Mouse (Mus musculus): ENCODE measurements at regions not wholly inside any gene's neighbourhood (a gene's known extent, or its start where the extent isn't known, plus 50 kb on each side); places are given as distances from the start of the nearest gene placed in this dataset.

- H3K9ac ChIP-seq, result no peak overlapping the region
- no peak overlapping the region for H3K4me3 ChIP-seq
- no peak for ATAC-seq (replicated peaks; ENCODE audit: insufficient number of reproducible peaks, insufficient read depth, low FRiP score, low read depth)
- H3K36me3 ChIP-seq, result no peaks in the 10 kb centered on the region
- H3K27me3 ChIP-seq, result peaks cover 17% of the 10 kb centered on the region
- H3K27ac ChIP-seq, result peak overlapping the region; percentile 27; the same call in 1 of the 2 replicates
- no peaks in the 10 kb centered on the region for H3K9me3 ChIP-seq (replicated peaks)
- peaks cover 10% of the 10 kb centered on the region for H3K4me1 ChIP-seq (replicated peaks)
- WGBS, result 36% methylated on average over 10 of the region's 10 CpGs
- no peak overlapping the region for H3K4me2 ChIP-seq
These were observed 71.4 kb downstream of the 2410131K14Rik start for GRCm38 (mm10) chr5:118316310-118317017.

- Histone ChIP-seq H3K4me3 (no peak overlapping the region), H3K9ac (no peak overlapping the region), H3K4me1 (replicated peaks) (peaks cover 18% of the 10 kb centered on the region), H3K27ac (no peak overlapping the region), H3K4me2 (no peak overlapping the region), H3K27me3 (peaks cover 17% of the 10 kb centered on the region), H3K9me3 (replicated peaks) (no peaks in the 10 kb centered on the region), H3K36me3 (no peaks in the 10 kb centered on the region)
- no peak for ATAC-seq (replicated peaks; ENCODE audit: insufficient number of reproducible peaks, insufficient read depth, low FRiP score, low read depth)
- WGBS, result 66% methylated on average over 5 of the region's 5 CpGs
These were observed 73.0 kb downstream of the 2410131K14Rik start for GRCm38 (mm10) chr5:118318073-118318472.

GRCm38 (mm10) chr5:118318883-118319282, 73.9 kb downstream of the 2410131K14Rik start:
- H3K27me3 ChIP-seq, result peaks cover 17% of the 10 kb centered on the region
- no peak overlapping the region for H3K27ac ChIP-seq
- H3K4me1 ChIP-seq (replicated peaks), result peaks cover 18% of the 10 kb centered on the region
- no peak overlapping the region for H3K9ac ChIP-seq
- H3K4me2 ChIP-seq, result peak overlapping the region; percentile 21; the same call in 1 of the 2 replicates
- 16% methylated on average over 14 of the region's 15 CpGs for WGBS
- H3K4me3 ChIP-seq, result no peak overlapping the region
- H3K36me3 ChIP-seq, result no peaks in the 10 kb centered on the region
- H3K9me3 ChIP-seq (replicated peaks), result no peaks in the 10 kb centered on the region
- no peak for ATAC-seq (replicated peaks; ENCODE audit: insufficient number of reproducible peaks, insufficient read depth, low FRiP score, low read depth)

GRCm38 (mm10) chr5:118321719-118322455, 76.9 kb downstream of the 2410131K14Rik start:
- H3K4me1 ChIP-seq (replicated peaks), result peaks cover 18% of the 10 kb centered on the region
- H3K36me3 ChIP-seq, result no peaks in the 10 kb centered on the region
- 31% methylated on average over 18 of the region's 18 CpGs for WGBS
- no peak overlapping the region for H3K9ac ChIP-seq
- peaks cover 17% of the 10 kb centered on the region for H3K27me3 ChIP-seq
- H3K4me2 ChIP-seq, result no peak overlapping the region
- H3K4me3 ChIP-seq, result no peak overlapping the region
- peak overlapping the region; percentile 43; the same call in 1 of the 2 replicates for H3K27ac ChIP-seq
- peak; percentile 64 for ATAC-seq (replicated peaks; ENCODE audit: insufficient number of reproducible peaks, insufficient read depth, low FRiP score, low read depth)
- no peaks in the 10 kb centered on the region for H3K9me3 ChIP-seq (replicated peaks)

- Histone ChIP-seq H3K27ac (no peak overlapping the region), H3K4me2 (no peak overlapping the region), H3K36me3 (no peaks in the 10 kb centered on the region), H3K9me3 (replicated peaks) (no peaks in the 10 kb centered on the region), H3K9ac (no peak overlapping the region), H3K4me1 (replicated peaks) (peaks cover 26% of the 10 kb centered on the region), H3K4me3 (no peak overlapping the region), H3K27me3 (peaks cover 17% of the 10 kb centered on the region)
- no peak for ATAC-seq (replicated peaks; ENCODE audit: insufficient number of reproducible peaks, insufficient read depth, low FRiP score, low read depth)
- 71% methylated on average over 2 of the region's 2 CpGs for WGBS
These were observed 78.1 kb downstream of the 2410131K14Rik start for GRCm38 (mm10) chr5:118323151-118323550.

GRCm38 (mm10) chr5:118326837-118327541, 82.0 kb downstream of the 2410131K14Rik start:
- peak overlapping the region; percentile 31; the same call in 1 of the 2 replicates for H3K9ac ChIP-seq
- 1% methylated on average over 18 of the region's 18 CpGs for WGBS
- no peak overlapping the region for H3K27ac ChIP-seq
- no peaks in the 10 kb centered on the region for H3K36me3 ChIP-seq
- no peak for ATAC-seq (replicated peaks; ENCODE audit: insufficient number of reproducible peaks, insufficient read depth, low FRiP score, low read depth)
- peaks cover 24% of the 10 kb centered on the region for H3K27me3 ChIP-seq
- peaks cover 21% of the 10 kb centered on the region for H3K4me1 ChIP-seq (replicated peaks)
- peak overlapping the region; percentile 34 for H3K4me3 ChIP-seq
- H3K4me2 ChIP-seq, result peak overlapping the region; percentile 66
- H3K9me3 ChIP-seq (replicated peaks), result no peaks in the 10 kb centered on the region

- Histone ChIP-seq H3K4me1 (replicated peaks) (peaks cover 25% of the 10 kb centered on the region), H3K4me2 (peak overlapping the region; percentile 66), H3K9ac (no peak overlapping the region), H3K27ac (no peak overlapping the region), H3K4me3 (peak overlapping the region; percentile 34), H3K27me3 (peaks cover 24% of the 10 kb centered on the region), H3K36me3 (no peaks in the 10 kb centered on the region), H3K9me3 (replicated peaks) (no peaks in the 10 kb centered on the region)
- 8% methylated on average over 28 of the region's 28 CpGs for WGBS
- ATAC-seq (replicated peaks; ENCODE audit: insufficient number of reproducible peaks, insufficient read depth, low FRiP score, low read depth), result no peak
These were observed 83.1 kb downstream of the 2410131K14Rik start for GRCm38 (mm10) chr5:118327961-118328712.

GRCm38 (mm10) chr5:118329143-118329542, 84.1 kb downstream of the 2410131K14Rik start:
- ATAC-seq (replicated peaks; ENCODE audit: insufficient number of reproducible peaks, insufficient read depth, low FRiP score, low read depth), result no peak
- H3K27me3 ChIP-seq, result peaks cover 24% of the 10 kb centered on the region
- H3K4me2 ChIP-seq, result no peak overlapping the region
- 73% methylated on average over 5 of the region's 5 CpGs for WGBS
- H3K9me3 ChIP-seq (replicated peaks), result no peaks in the 10 kb centered on the region
- no peak overlapping the region for H3K9ac ChIP-seq
- no peak overlapping the region for H3K27ac ChIP-seq
- H3K4me3 ChIP-seq, result no peak overlapping the region
- H3K36me3 ChIP-seq, result no peaks in the 10 kb centered on the region
- peaks cover 25% of the 10 kb centered on the region for H3K4me1 ChIP-seq (replicated peaks)

- no peak overlapping the region for H3K27ac ChIP-seq
- H3K9me3 ChIP-seq (replicated peaks), result no peaks in the 10 kb centered on the region
- no peak for ATAC-seq (replicated peaks; ENCODE audit: insufficient number of reproducible peaks, insufficient read depth, low FRiP score, low read depth)
- whole genome bisulfite sequencing, result 16% methylated on average over 14 of the region's 14 CpGs
- peaks cover 25% of the 10 kb centered on the region for H3K4me1 ChIP-seq (replicated peaks)
- peak overlapping the region; percentile 54 for H3K4me3 ChIP-seq
- no peak overlapping the region for H3K9ac ChIP-seq
- H3K27me3 ChIP-seq, result peaks cover 24% of the 10 kb centered on the region
- no peaks in the 10 kb centered on the region for H3K36me3 ChIP-seq
- peak overlapping the region; percentile 93 for H3K4me2 ChIP-seq
These were observed 86.2 kb downstream of the 2410131K14Rik start for GRCm38 (mm10) chr5:118331286-118331607.

- under 1% methylated on average over 32 of the region's 32 CpGs for whole genome bisulfite sequencing
- H3K9me3 ChIP-seq (replicated peaks), result no peaks in the 10 kb centered on the region
- H3K4me2 ChIP-seq, result peak overlapping the region; percentile 93
- H3K9ac ChIP-seq, result peak overlapping the region; percentile 66
- H3K4me1 ChIP-seq (replicated peaks), result peaks cover 23% of the 10 kb centered on the region
- peaks cover 24% of the 10 kb centered on the region for H3K27me3 ChIP-seq
- ATAC-seq (replicated peaks; ENCODE audit: insufficient number of reproducible peaks, insufficient read depth, low FRiP score, low read depth), result no peak; the same call in 1 of the 2 replicates
- peak overlapping the region; percentile 74 for H3K27ac ChIP-seq
- no peaks in the 10 kb centered on the region for H3K36me3 ChIP-seq
- H3K4me3 ChIP-seq, result peak overlapping the region; percentile 54
These were observed 86.8 kb downstream of the 2410131K14Rik start for GRCm38 (mm10) chr5:118331608-118332394.

Data from heart, embryonic 15.5 days (tissue).